Mouse (Mus musculus): Measurements from ENCODE around the gene Hibadh.

GRCm38 (mm10) chr6:52507946-52508345, 132.2 kb downstream of the Hibadh start:
- TF ChIP-seq POLR2A (IDR thresholded peaks at IDR 0.05; ENCODE audit: insufficient read depth, low read depth, low read length) (no peak), CTCF (IDR thresholded peaks at IDR 0.05) (no peak)

All from heart, adult 2 months (tissue).